Mouse (Mus musculus) small intestine, adult 2 months (tissue): ENCODE measurements at regions not wholly inside any gene's neighbourhood (a gene's known extent, or its start where the extent isn't known, plus 50 kb on each side); places are given as distances from the start of the nearest gene placed in this dataset.

Experiments
- CTCF ChIP-seq: fragments of 200-500 bp; IDR thresholded peaks from 2 replicates; pipeline ENCODE4 v1.5.1; 2012; ENCODE audit warnings: low read depth, mild to moderate bottlenecking, control low read depth, inconsistent platforms, low read length, moderate library complexity, mixed read lengths; ENCODE audit not compliant: insufficient replicate concordance, insufficient read length; ENCODE audit errors: extremely low read depth
- POLR2A ChIP-seq: fragments of 200-500 bp; IDR thresholded peaks from 2 replicates; pipeline ENCODE4 v1.6.1; 2012; ENCODE audit warnings: low read depth, mild to moderate bottlenecking, control low read depth, inconsistent platforms, low read length, moderate library complexity

DNA sequence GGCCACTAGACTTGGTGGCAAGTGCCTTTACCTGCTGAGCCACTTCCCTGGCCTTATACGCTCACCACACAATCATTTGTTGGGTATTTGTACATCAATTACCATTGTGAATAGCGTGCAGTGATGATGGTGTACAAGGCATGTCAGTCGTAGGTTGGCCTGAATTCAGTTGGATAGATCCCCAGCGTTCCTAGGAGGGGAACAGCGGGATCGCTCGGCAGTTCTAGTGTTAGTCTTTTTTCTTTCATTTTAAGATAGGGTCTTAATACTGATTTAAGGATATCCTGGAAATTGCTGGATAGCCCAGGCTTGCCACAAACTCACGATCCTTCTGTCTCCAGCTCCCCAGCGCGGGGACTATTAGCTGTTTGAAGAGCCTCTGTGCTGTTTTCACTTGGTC, 92.9 kb upstream of the Arhgap32 start:
- TF ChIP-seq CTCF (no peak), POLR2A (no peak)
